Mouse (Mus musculus) hindbrain, embryonic 12.5 days (tissue): ENCODE measurements around the gene Tmem104. TPM values are rescaled to one million over a fixed set of nuclear protein-coding genes. Genes with fewer than 3 reads are reported as not detected.

Source experiments
- ATAC-seq: fragments of 200-750 bp; cut with Nextera tagmentation; 2 replicates; pipeline ENCODE4 v1.8.0; 2017; ENCODE audit warnings: moderate TSS enrichment; ENCODE audit not compliant: low FRiP score
- H3K27ac ChIP-seq: fragments of 300-500 bp; sonication (generic); 2 replicates; pipeline ENCODE4 v1.5.1; 2016; ENCODE audit warnings: mild to moderate bottlenecking
- H3K27me3 ChIP-seq: fragments of 300-500 bp; sonication (generic); 2 replicates; pipeline ENCODE4 v1.6.1; 2016; ENCODE audit warnings: mild to moderate bottlenecking
- H3K36me3 ChIP-seq: fragments of 300-500 bp; sonication (generic); 2 replicates; pipeline ENCODE4 v1.6.1; 2016; ENCODE audit warnings: mild to moderate bottlenecking
- H3K4me1 ChIP-seq: fragments of 300-500 bp; sonication (generic); 2 replicates; pipeline ENCODE4 v1.6.1; 2016
- H3K4me2 ChIP-seq: fragments of 300-500 bp; sonication (generic); replicated peaks from 2 replicates; pipeline ENCODE4 v1.6.1; 2016; ENCODE audit warnings: mild to moderate bottlenecking
- H3K4me3 ChIP-seq: fragments of 300-500 bp; sonication (generic); 2 replicates; pipeline ENCODE4 v1.5.1; 2016; ENCODE audit warnings: mild to moderate bottlenecking
- H3K9ac ChIP-seq: fragments of 300-500 bp; sonication (generic); 2 replicates; pipeline ENCODE4 v1.6.1; 2016; ENCODE audit warnings: mild to moderate bottlenecking, moderate library complexity
- H3K9me3 ChIP-seq: fragments of 300-500 bp; sonication (generic); replicated peaks from 2 replicates; pipeline ENCODE4 v1.6.1; 2016; ENCODE audit warnings: mild to moderate bottlenecking
- WGBS: fragments of 180-500 bp; shearing (Covaris S2); methylation state at CpG from one replicate; pipeline ENCODE4 v1.1.7; 2016; 5-methylcytosine and 5-hydroxymethylcytosine counted together
- polyA plus RNA-seq: library from polyadenylated mRNA; unstranded; fragments of >200 nt; fragmentation: Nextera tagmentation; extraction: Ambion mirVana; gene quantifications from 2 replicates; pipeline ENCODE4 v1.2.1, GENCODE M21; 2016

The Tmem104 gene
- polyA plus RNA-seq, 1 experiment from 2014 or later, result 10.4 TPM

- no peak overlapping the region for H3K27ac ChIP-seq
- H3K36me3 ChIP-seq, result peaks cover 7% of the 10 kb centered on the region
- 91% methylated on average over 12 of the region's 12 CpGs for WGBS
- no peaks in the 10 kb centered on the region for H3K9me3 ChIP-seq
- no peak overlapping the region for H3K9ac ChIP-seq
- H3K27me3 ChIP-seq, result peaks cover 45% of the 10 kb centered on the region
- no peak overlapping the region for H3K4me2 ChIP-seq
- no peak overlapping the region for H3K4me3 ChIP-seq
- peaks cover 67% of the 10 kb centered on the region for H3K4me1 ChIP-seq
- no peak for ATAC-seq
These were observed 56.5 kb downstream of the Tmem104 start for GRCm38 (mm10) chr11:115243783-115244182.

DNA sequence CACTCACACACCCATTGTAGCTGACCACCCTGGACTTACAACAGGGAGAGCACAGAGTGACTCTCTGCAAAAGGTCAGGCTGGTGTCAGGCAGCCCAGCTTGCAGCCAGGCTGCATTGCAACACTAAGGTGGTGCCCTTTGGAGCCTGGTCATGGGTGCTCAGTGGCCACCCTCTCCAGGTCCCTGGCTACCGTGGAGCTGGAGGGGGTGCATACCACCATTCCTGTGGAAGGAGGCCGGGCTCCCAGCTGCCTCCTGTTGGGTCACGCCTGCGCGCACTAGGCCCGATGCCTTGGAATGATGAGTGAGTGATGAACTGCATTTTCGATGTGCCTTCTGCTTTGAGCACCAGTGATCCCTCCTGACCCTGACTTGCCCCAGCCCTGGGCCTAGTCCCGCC is 57.6 kb downstream of the Tmem104 start:
- no peak for ATAC-seq
- H3K9ac ChIP-seq, result no peak overlapping the region
- no peak overlapping the region for H3K4me3 ChIP-seq
- 72% methylated on average over 8 of the region's 8 CpGs for WGBS
- H3K27me3 ChIP-seq, result peaks cover 55% of the 10 kb centered on the region
- no peaks in the 10 kb centered on the region for H3K9me3 ChIP-seq
- H3K4me2 ChIP-seq, result no peak overlapping the region
- peaks cover 62% of the 10 kb centered on the region for H3K4me1 ChIP-seq
- H3K36me3 ChIP-seq, result peaks cover 7% of the 10 kb centered on the region
- H3K27ac ChIP-seq, result no peak overlapping the region

GRCm38 (mm10) chr11:115246386-115246785 is 59.1 kb downstream of the Tmem104 start:
- Histone ChIP-seq H3K9ac (no peak overlapping the region), H3K27ac (no peak overlapping the region), H3K4me3 (no peak overlapping the region), H3K4me1 (peaks cover 61% of the 10 kb centered on the region), H3K9me3 (no peaks in the 10 kb centered on the region), H3K4me2 (no peak overlapping the region), H3K27me3 (peaks cover 71% of the 10 kb centered on the region), H3K36me3 (peaks cover 7% of the 10 kb centered on the region)
- no peak for ATAC-seq
- WGBS, result 57% methylated on average over 8 of the region's 8 CpGs

DNA sequence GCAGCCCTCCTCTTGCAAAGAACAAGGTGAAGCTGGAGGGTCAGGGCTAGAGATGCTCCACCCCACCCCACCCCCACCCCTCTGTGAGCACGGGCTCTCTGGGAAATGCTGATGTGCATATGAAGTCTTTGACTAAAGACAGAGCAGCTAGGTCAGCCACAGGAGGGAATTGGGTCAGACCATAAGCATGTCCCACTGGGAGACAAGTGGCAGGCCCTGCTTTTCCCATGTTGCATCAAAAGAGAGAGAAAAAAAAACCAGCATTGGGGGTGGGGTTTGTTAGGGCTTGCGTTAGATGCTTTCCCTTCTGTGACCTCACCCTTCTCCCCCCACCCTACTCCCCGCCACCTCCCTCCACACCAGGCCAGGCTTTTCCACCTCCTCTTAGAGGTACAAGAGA is 60.0 kb downstream of the Tmem104 start:
- H3K4me1 ChIP-seq, result peaks cover 56% of the 10 kb centered on the region

DNA sequence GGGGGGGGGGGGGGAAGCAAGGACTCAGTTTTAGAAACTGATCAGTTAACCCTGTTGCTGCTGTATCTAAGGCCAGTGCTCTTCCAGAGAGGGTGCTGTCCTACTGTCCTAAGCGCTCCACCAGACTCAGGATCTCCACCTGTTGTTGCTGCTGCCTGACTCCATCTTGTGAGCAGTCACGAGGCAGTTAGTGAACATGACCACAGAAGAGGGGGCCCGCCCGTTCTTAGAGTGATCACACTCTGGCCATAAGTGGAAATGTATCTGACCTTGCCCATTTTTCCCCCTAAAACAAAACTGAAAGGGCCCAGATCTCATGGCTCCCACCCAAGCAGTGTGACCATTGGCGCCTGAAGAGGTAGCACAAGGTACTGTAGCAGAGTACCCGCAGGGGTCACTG is 60.7 kb downstream of the Tmem104 start:
- Histone ChIP-seq H3K9me3 (no peaks in the 10 kb centered on the region), H3K36me3 (peaks cover 7% of the 10 kb centered on the region), H3K9ac (no peak overlapping the region), H3K27ac (no peak overlapping the region), H3K4me2 (no peak overlapping the region), H3K4me1 (peaks cover 52% of the 10 kb centered on the region), H3K4me3 (no peak overlapping the region), H3K27me3 (peaks cover 86% of the 10 kb centered on the region)
- WGBS, result 67% methylated on average over 6 of the region's 6 CpGs
- ATAC-seq, result no peak

More for the DNA sequence above, 60.0 kb downstream of the Tmem104 start:
- no peak overlapping the region for H3K4me2 ChIP-seq
- H3K27me3 ChIP-seq, result peaks cover 79% of the 10 kb centered on the region
- H3K9me3 ChIP-seq, result no peaks in the 10 kb centered on the region
- no peak overlapping the region for H3K27ac ChIP-seq
- ATAC-seq, result no peak
- WGBS, result 26% methylated on average over 3 of the region's 3 CpGs
- H3K9ac ChIP-seq, result no peak overlapping the region
- no peak overlapping the region for H3K4me3 ChIP-seq
- H3K36me3 ChIP-seq, result peaks cover 7% of the 10 kb centered on the region

DNA sequence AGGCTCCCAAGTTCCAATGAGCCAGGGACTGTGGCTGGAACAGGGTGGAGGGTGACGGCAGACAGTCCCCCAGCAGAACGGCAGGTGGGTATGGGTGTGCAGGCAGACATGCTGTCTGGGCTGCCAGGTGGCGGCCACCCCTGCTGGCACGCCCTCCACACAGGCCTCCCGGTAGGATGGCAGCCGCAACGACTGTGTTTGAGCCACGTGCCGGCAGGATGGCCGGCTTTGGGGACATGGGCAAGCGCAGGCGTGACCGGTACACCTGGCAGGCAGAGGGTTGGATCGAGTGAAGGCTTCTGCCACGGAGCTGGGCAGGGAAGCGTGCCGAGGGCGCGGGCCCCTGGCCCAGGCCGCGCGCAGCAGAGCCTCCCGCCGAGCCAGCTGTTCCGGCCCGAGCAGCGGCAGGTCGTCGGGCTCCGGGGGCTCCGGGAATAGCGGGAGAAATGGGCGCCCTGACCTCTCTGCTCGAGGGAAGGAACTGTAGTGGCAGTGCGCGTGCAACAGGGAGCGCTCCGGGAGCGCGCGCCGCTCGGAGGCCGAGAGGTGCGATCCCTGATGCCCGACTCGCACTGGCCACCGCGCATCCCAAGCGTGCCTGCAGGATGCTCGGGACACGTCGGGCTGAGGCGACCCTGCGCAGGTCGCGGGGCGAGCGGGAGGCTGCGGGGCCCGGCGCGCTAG is 62.6 kb downstream of the Tmem104 start:
- H3K27ac ChIP-seq, result no peak overlapping the region
- H3K4me2 ChIP-seq, result peak overlapping the region; percentile 75
- peaks cover 91% of the 10 kb centered on the region for H3K27me3 ChIP-seq
- 2% methylated on average over 63 of the region's 63 CpGs for WGBS
- peaks cover 52% of the 10 kb centered on the region for H3K4me1 ChIP-seq
- H3K9ac ChIP-seq, result peak overlapping the region; percentile 60; the same call in 1 of the 2 replicates
- no peaks in the 10 kb centered on the region for H3K9me3 ChIP-seq
- H3K36me3 ChIP-seq, result no peaks in the 10 kb centered on the region
- ATAC-seq, result no peak
- H3K4me3 ChIP-seq, result peak overlapping the region; percentile 39

DNA sequence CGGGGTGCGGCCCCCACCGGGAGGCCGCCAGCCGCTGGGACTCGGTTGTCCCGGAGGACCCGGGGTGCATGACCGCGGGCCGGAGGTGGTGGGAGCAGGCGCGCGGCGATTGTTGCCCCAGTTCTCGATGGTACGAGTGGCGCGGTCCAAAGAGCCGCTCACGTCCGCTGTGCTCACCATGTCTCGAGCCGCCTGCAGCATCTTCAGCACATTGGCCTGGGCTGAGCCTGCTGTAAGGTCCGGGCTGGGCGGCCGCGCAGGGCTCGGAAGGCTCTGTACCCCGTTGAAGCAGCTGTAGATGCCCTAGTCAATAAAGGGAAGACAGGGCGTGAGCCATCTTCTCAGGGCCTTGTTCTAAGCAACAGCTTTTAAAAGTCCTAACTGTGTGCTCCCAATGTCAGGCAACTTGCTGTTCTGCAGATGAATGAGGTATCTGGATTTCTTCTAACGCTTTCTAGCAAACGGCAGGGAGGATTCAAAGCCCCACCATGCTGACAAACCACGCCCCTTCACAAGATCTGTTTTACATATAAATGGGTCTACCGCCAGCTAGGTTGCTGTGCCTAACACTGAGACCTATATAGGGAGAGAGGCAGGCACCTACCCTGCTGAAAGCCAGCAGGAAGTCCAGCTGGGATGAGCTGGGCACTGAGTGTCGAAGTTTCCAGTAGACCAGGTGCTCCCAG is 63.3 kb downstream of the Tmem104 start:
- H3K36me3 ChIP-seq, result no peaks in the 10 kb centered on the region
- H3K27ac ChIP-seq, result no peak overlapping the region
- peaks cover 96% of the 10 kb centered on the region for H3K27me3 ChIP-seq
- under 1% methylated on average over 35 of the region's 36 CpGs for WGBS
- ATAC-seq, result no peak
- peaks cover 47% of the 10 kb centered on the region for H3K4me1 ChIP-seq
- peak overlapping the region; percentile 39 for H3K4me3 ChIP-seq
- H3K9ac ChIP-seq, result peak overlapping the region; percentile 60; the same call in 1 of the 2 replicates
- no peaks in the 10 kb centered on the region for H3K9me3 ChIP-seq
- H3K4me2 ChIP-seq, result peak overlapping the region; percentile 75

DNA sequence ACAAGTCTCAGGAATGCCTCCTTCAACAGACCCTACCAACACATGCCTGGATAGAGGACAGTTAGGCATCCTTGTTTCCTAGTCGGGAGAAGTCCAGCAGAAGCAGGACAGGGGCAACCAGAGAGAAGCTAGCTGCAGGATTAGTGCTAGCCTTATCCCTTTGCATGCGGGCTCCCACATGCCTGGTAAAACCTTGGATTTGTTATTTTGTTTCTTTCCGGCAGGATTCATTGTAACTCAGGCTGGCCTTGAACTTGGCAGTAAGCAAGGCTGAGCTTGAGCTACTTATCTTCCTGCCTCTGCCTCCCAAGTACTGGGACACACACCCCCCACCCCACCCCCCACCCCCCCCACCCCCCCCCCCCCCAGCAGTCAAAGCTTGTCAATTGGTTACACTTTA is 64.0 kb downstream of the Tmem104 start:
- peaks cover 99% of the 10 kb centered on the region for H3K27me3 ChIP-seq
- no peak for ATAC-seq

DNA sequence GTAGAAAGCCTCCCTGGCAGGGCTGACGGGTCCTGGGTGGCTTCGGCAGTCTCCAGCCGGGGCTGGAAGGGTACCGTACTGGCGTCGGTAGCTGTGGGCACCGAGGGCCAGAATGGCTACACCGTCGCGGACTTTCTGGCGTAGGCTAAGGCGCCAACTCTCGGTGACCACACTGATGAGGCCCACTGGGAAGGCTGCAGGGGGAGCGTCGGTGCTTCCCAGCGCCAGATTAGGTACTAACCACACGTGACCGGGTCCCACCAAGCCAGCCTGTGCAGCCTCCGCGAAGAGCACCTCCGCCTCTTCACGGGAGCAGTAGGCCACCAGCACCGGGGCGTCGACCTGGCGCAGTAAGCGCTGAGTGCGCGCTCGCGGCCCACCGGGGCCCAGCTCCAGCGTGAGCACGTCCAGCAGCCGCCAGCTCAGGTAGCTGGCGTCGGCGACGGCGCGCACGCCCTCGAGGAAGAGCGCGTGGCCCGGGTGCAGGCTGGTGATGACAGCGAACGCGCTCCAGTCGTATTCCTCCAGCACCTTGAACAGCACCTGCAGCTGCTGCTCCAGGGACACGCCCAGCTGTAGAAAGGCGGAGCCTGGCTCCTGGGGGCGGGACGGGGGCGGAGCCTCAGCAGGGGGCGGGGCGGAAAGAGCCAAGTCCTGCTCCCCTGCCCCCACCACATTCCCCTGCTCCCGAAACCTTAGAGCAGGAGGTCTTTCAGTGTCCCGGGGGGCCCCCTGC is 70.7 kb downstream of the Tmem104 start:
- Histone ChIP-seq H3K4me3 (peak overlapping the region; percentile 16), H3K9me3 (no peaks in the 10 kb centered on the region), H3K4me1 (peaks cover 7% of the 10 kb centered on the region), H3K9ac (no peak overlapping the region), H3K27ac (no peak overlapping the region), H3K36me3 (no peaks in the 10 kb centered on the region), H3K4me2 (peak overlapping the region; percentile 33), H3K27me3 (peaks cover 98% of the 10 kb centered on the region)
- 17% methylated on average over 59 of the region's 59 CpGs for WGBS
- ATAC-seq, result no peak

More for the DNA sequence above, 64.0 kb downstream of the Tmem104 start:
- WGBS, result 49% methylated on average over 3 of the region's 3 CpGs
- no peak overlapping the region for H3K4me2 ChIP-seq
- no peaks in the 10 kb centered on the region for H3K9me3 ChIP-seq
- no peak overlapping the region for H3K4me3 ChIP-seq
- H3K36me3 ChIP-seq, result no peaks in the 10 kb centered on the region
- no peak overlapping the region for H3K9ac ChIP-seq
- no peak overlapping the region for H3K27ac ChIP-seq
- peaks cover 40% of the 10 kb centered on the region for H3K4me1 ChIP-seq

DNA sequence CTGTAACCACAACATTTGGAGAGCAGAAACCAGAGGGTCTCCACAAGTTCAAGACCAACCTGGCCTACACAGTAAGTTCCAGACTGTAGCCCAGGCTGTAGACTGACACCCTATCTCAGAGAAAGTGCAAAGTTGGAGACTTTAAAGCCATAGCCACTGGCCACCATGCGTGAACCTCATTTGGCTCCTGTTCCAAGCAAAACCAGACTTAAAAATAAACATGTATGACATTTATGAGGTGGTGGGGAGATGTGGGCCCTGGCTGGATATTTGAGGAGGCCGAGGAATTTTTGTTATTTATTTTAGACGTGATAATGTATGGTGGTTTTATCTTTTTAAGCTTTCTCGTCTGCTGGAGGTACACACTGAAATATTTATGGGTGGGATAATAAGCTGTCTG is 71.8 kb downstream of the Tmem104 start:
- peaks cover 7% of the 10 kb centered on the region for H3K4me1 ChIP-seq
- no peaks in the 10 kb centered on the region for H3K36me3 ChIP-seq
- peaks cover 99% of the 10 kb centered on the region for H3K27me3 ChIP-seq
- no peak for ATAC-seq
- no peak overlapping the region for H3K27ac ChIP-seq
- H3K9ac ChIP-seq, result no peak overlapping the region
- H3K4me2 ChIP-seq, result no peak overlapping the region
- H3K9me3 ChIP-seq, result no peaks in the 10 kb centered on the region
- H3K4me3 ChIP-seq, result no peak overlapping the region
- 88% methylated on average over 4 of the region's 4 CpGs for WGBS

DNA sequence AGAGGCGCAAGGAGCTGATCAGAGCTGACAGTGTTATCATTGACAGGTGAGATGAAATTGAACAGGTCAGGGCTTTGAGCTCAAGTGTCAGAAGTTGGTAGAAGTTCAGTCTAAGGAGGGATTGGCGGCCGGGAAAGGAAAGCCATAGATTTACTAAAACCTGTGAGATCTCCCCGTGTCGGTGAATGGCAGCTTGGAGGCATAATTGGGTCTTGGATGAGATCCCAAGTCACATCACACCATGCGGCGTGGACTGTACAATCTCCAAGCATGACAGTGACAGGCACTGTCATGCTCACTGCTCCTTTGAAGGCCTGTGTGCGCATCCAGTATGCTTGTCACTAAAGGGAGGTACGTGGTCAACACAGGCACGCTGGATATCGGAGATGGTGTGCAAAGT is 75.7 kb downstream of the Tmem104 start:
- H3K4me1 ChIP-seq, result peaks cover 31% of the 10 kb centered on the region
- H3K9me3 ChIP-seq, result no peaks in the 10 kb centered on the region
- no peak overlapping the region for H3K27ac ChIP-seq
- ATAC-seq, result no peak
- H3K27me3 ChIP-seq, result peaks cover 99% of the 10 kb centered on the region
- H3K36me3 ChIP-seq, result no peaks in the 10 kb centered on the region
- H3K4me3 ChIP-seq, result no peak overlapping the region
- 82% methylated on average over 11 of the region's 11 CpGs for WGBS
- H3K4me2 ChIP-seq, result no peak overlapping the region
- no peak overlapping the region for H3K9ac ChIP-seq

DNA sequence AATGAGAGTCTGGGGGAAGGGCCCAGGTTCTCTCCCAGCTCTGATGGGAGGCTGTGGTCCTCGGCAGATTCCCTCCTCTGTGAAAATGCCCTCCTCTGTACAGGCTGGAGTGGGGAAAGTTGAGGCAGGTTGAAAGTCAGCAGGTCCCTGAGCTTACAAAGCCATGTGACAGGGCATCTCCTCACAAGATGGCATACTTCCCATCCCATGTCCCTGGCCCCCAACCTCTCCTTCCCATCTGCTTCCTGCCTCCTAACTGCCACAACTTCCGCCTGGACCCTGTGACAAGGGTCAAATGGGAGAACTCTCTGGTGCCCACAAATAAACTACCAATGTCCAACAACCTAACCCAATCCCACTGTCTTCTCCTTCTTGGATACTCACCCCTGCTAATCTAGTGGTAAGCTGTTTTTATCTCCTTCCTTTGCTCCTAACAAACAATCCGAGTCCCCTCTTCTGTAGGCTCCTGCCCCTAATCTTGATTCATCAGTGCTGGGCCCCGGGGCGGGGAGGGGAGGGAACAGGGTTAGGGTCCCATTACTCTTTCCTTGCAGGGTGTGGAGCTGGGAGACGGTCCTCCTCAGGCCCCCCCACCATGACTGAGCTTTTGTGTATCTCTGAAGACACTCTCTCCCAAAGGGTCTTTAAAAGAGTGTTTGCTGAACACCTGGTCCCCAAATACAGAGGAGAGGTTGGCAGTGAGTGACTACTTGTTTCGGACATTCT is 77.0 kb downstream of the Tmem104 start:
- Histone ChIP-seq H3K4me3 (no peak overlapping the region), H3K9me3 (no peaks in the 10 kb centered on the region), H3K4me2 (no peak overlapping the region), H3K9ac (no peak overlapping the region), H3K4me1 (peaks cover 28% of the 10 kb centered on the region), H3K36me3 (peaks cover 11% of the 10 kb centered on the region; the same call in 1 of the 2 replicates), H3K27me3 (peaks cover 99% of the 10 kb centered on the region), H3K27ac (no peak overlapping the region)
- ATAC-seq, result no peak
- WGBS, result 71% methylated on average over 7 of the region's 7 CpGs
